Mouse (Mus musculus): ENCODE measurements at regions not wholly inside any gene's neighbourhood (a gene's known extent, or its start where the extent isn't known, plus 50 kb on each side); places are given as distances from the start of the nearest gene placed in this dataset.
"Not testable (repeated sequence)": the region's sequence is repeated elsewhere in the genome, so short reads cannot be mapped to it uniquely, and the experiment has no call there.

GRCm38 (mm10) chr15:3171774-3172173, 96.6 kb upstream of the Selenop start:
- DNase-seq = no peak

- no peak for DNase-seq
These were observed 94.3 kb upstream of the Selenop start for GRCm38 (mm10) chr15:3174072-3174471.

- DNase-seq = peak; percentile 5
These were observed 93.5 kb upstream of the Selenop start for GRCm38 (mm10) chr15:3174848-3175247.

GRCm38 (mm10) chr15:3201912-3202653, 66.3 kb upstream of the Selenop start:
- DNase-seq = peak; percentile 65

- DNase-seq = no peak
These were observed 62.8 kb upstream of the Selenop start for GRCm38 (mm10) chr15:3205522-3205921.

GRCm38 (mm10) chr15:3206076-3206475, 62.3 kb upstream of the Selenop start:
- not testable (repeated sequence) for DNase-seq

- peak; percentile 59 for DNase-seq
These were observed 54.6 kb upstream of the Selenop start for GRCm38 (mm10) chr15:3213721-3214120.

GRCm38 (mm10) chr15:3215201-3215600, 53.1 kb upstream of the Selenop start:
- no peak for DNase-seq

Data from embryo, embryonic 11 days (tissue).